In genomic region chr5:117976263-117976656, GRCm38 (mm10) we compare ENCODE assay signal across 8 mouse cellular contexts. TPM values are rescaled to one million over a fixed set of nuclear protein-coding genes. Genes with fewer than 3 reads are reported as not detected.
A peak's percentile ranks its signal among the peaks of the same experiment; 100 is the strongest.
DNase-seq lines count a peak whose midpoint lies in the region; ATAC-seq and TF ChIP-seq lines count a peak whose summit lies in the region.

No protein-coding gene starts in this region.

- DNase-seq in left cerebral cortex, adult 2 months (ENCODE audit: extremely low spot score in 1 of 2, low spot score in 2 of 2), result no peak
- DNase-seq in left cerebral cortex, postnatal 25 days (ENCODE audit: low spot score in 2 of 2), result no peak
- DNase-seq in embryonic facial prominence, embryonic 14.5 days (ENCODE audit: low spot score), result no peak
- DNase-seq in intestine, embryonic 14.5 days (ENCODE audit: low spot score), result no peak
- no peak for DNase-seq in ovary, postnatal 14 days (ENCODE audit: low spot score)
- DNase-seq in cerebellum, adult 9-10 months, result no peak
- DNase-seq in ovary, postnatal 36 days (ENCODE audit: low spot score), result no peak

- H3K9ac ChIP-seq in embryonic facial prominence, embryonic 14.5 days (ENCODE audit: low read depth, low read length), result peak overlapping the region; percentile 51
- H3K9ac ChIP-seq in intestine, embryonic 14.5 days (ENCODE audit: low read length), result peak overlapping the region; percentile 16; the same call in 1 of the 2 replicates

- 16% methylated on average over 19 of the region's 19 CpGs for WGBS in embryonic facial prominence, embryonic 14.5 days
- WGBS in intestine, embryonic 14.5 days, result 21% methylated on average over 19 of the region's 19 CpGs

- H3K9me3 ChIP-seq in embryonic facial prominence, embryonic 14.5 days (ENCODE audit: control insufficient read depth, low read length), result no peaks in the 10 kb centered on the region
- no peaks in the 10 kb centered on the region for H3K9me3 ChIP-seq in intestine, embryonic 14.5 days (ENCODE audit: control insufficient read depth, low read length)

- no peaks in the 10 kb centered on the region for H3K79me2 ChIP-seq in myocyte (ENCODE audit: control insufficient read depth, insufficient read depth)

- H3K27ac ChIP-seq in left cerebral cortex, adult 2 months, result peak overlapping the region; percentile 92
- H3K27ac ChIP-seq in embryonic facial prominence, embryonic 14.5 days (replicated peaks; ENCODE audit: low read depth, low read length), result no peak overlapping the region
- no peak overlapping the region; the same call in 1 of the 2 replicates for H3K27ac ChIP-seq in intestine, embryonic 14.5 days (ENCODE audit: low read depth)

- H3K36me3 ChIP-seq in embryonic facial prominence, embryonic 14.5 days (ENCODE audit: control insufficient read depth, insufficient read depth, low read length), result peaks cover 27% of the 10 kb centered on the region
- H3K36me3 ChIP-seq in intestine, embryonic 14.5 days (ENCODE audit: control insufficient read depth, insufficient read depth, low read length), result peaks cover 21% of the 10 kb centered on the region
- peaks cover 3% of the 10 kb centered on the region for H3K36me3 ChIP-seq in myocyte (ENCODE audit: control insufficient read depth, insufficient read depth)

- no peak for ATAC-seq in embryonic facial prominence, embryonic 14.5 days (ENCODE audit: low read depth)
- ATAC-seq in intestine, embryonic 14.5 days (replicated peaks; ENCODE audit: low FRiP score, low TSS enrichment, low read depth), result peak; percentile 13; the same call in 1 of the 2 replicates

- H3K27me3 ChIP-seq in embryonic facial prominence, embryonic 14.5 days (replicated peaks; ENCODE audit: control insufficient read depth, insufficient read depth, low read length), result no peaks in the 10 kb centered on the region
- H3K27me3 ChIP-seq in intestine, embryonic 14.5 days (replicated peaks; ENCODE audit: control insufficient read depth, insufficient read depth, low read length), result no peaks in the 10 kb centered on the region
- no peaks in the 10 kb centered on the region for H3K27me3 ChIP-seq in myocyte (ENCODE audit: control insufficient read depth, insufficient read depth, insufficient read length)

- TF ChIP-seq CTCF in left cerebral cortex, adult 2 months (IDR thresholded peaks at IDR 0.05), result no peak

- H3ac ChIP-seq in myocyte (ENCODE audit: control insufficient read depth, insufficient read length), result peak overlapping the region; percentile 24

- H3K4me3 ChIP-seq in left cerebral cortex, adult 2 months, result peak overlapping the region; percentile 93
- peak overlapping the region; percentile 96 for H3K4me3 ChIP-seq in embryonic facial prominence, embryonic 14.5 days (ENCODE audit: low read depth, low read length)
- peak overlapping the region; percentile 93 for H3K4me3 ChIP-seq in intestine, embryonic 14.5 days (ENCODE audit: low read depth, low read length)
- peak overlapping the region; percentile 18 for H3K4me3 ChIP-seq in myocyte

- intact Hi-C loops in left cerebral cortex, adult 2 months (cut with DNase I), result loop anchor here (2.0 kb wide), 1 partner anchor 27 kb away; no protein-coding TSS in a partner anchor
- intact Hi-C loops in left cerebral cortex, postnatal 25 days (cut with DNase I), result no loop called here

- no peak for TF ChIP-seq POLR2A in myocyte (IDR thresholded peaks at IDR 0.05; ENCODE audit: insufficient read length, low read depth)

- H3K4me2 ChIP-seq in embryonic facial prominence, embryonic 14.5 days (ENCODE audit: low read depth, low read length), result peak overlapping the region; percentile 62
- peak overlapping the region; percentile 81 for H3K4me2 ChIP-seq in intestine, embryonic 14.5 days (ENCODE audit: low read length)
- peak overlapping the region; percentile 58 for H3K4me2 ChIP-seq in myocyte (ENCODE audit: low read depth)

- peaks cover 12% of the 10 kb centered on the region for H3K4me1 ChIP-seq in embryonic facial prominence, embryonic 14.5 days (ENCODE audit: control insufficient read depth, insufficient read depth, low read length)
- H3K4me1 ChIP-seq in intestine, embryonic 14.5 days (replicated peaks; ENCODE audit: control insufficient read depth, insufficient read depth, low read length), result peaks cover 20% of the 10 kb centered on the region

TF ChIP-seq in myocyte, 11 proteins besides CTCF, POLR2A, EP300 and RAD21:
- no peak for TF ChIP-seq POLR2AphosphoS2 (IDR thresholded peaks at IDR 0.05; ENCODE audit: insufficient read length, low read depth)
- TF ChIP-seq SRF (IDR thresholded peaks at IDR 0.05; ENCODE audit: control insufficient read depth, insufficient read length, low read depth), result no peak
- TF ChIP-seq E2F4 (IDR thresholded peaks at IDR 0.05; ENCODE audit: insufficient read depth), result no peak
- no peak for TF ChIP-seq MYOD1 (IDR thresholded peaks at IDR 0.05; ENCODE audit: control insufficient read depth in 1 of 3, insufficient read length in 2 of 3, low read depth in 2 of 3)
- no peak for TF ChIP-seq TCF3 (IDR thresholded peaks at IDR 0.05; ENCODE audit: insufficient read length, low read depth)
- TF ChIP-seq REST (IDR thresholded peaks at IDR 0.05; ENCODE audit: insufficient read depth, insufficient read length), result no peak
- TF ChIP-seq MAX (IDR thresholded peaks at IDR 0.05; ENCODE audit: low read depth), result no peak
- TF ChIP-seq TCF12 (IDR thresholded peaks at IDR 0.05; ENCODE audit: insufficient read depth, poor library complexity, severe bottlenecking), result no peak
- no peak for TF ChIP-seq USF1 (IDR thresholded peaks at IDR 0.05; ENCODE audit: low read depth)
- no peak for TF ChIP-seq CEBPB (IDR thresholded peaks at IDR 0.05; ENCODE audit: insufficient read depth, poor library complexity, severe bottlenecking)
- TF ChIP-seq MYOG (IDR thresholded peaks at IDR 0.05; ENCODE audit: control insufficient read depth in 1 of 3, insufficient read depth in 1 of 3, insufficient read length in 2 of 3, low read depth in 2 of 3), result no peak

RNA-seq across cellular contexts. Expression of gene Fbxo21, which starts 0.3 kb away (rescaled TPM):
- total RNA-seq in left cerebral cortex, adult 2 months (2021), result 100 to 1,000 TPM; 110 to 111 TPM
- 100 to 1,000 TPM; 105 to 110 TPM for total RNA-seq in left cerebral cortex, postnatal 25 days (2021)
- polyA plus RNA-seq in embryonic facial prominence, embryonic 14.5 days (2014; fragmentation: Nextera tagmentation; extraction: Ambion mirVana), result 43.6 and 50.9 TPM in 2 replicates
- polyA plus RNA-seq in intestine, embryonic 14.5 days (2014; fragmentation: Nextera tagmentation; extraction: Ambion mirVana), result 72.7 and 75.3 TPM in 2 replicates
- 9.9 TPM for polyA plus RNA-seq in myocyte (2012; fragmentation: generic; extraction: Trizol)

RNA-seq across cellular contexts. Expression of gene Tesc, which starts 51.3 kb away (rescaled TPM):
- 10 to 100 TPM; 82.0 to 87.3 TPM for total RNA-seq in left cerebral cortex, adult 2 months (2021)
- total RNA-seq in left cerebral cortex, postnatal 25 days (2021), result 10 to 100 TPM; 90.0 to 94.0 TPM
- 10.4 and 12.1 TPM in 2 replicates for polyA plus RNA-seq in embryonic facial prominence, embryonic 14.5 days (2014; fragmentation: Nextera tagmentation; extraction: Ambion mirVana)
- polyA plus RNA-seq in intestine, embryonic 14.5 days (2014; fragmentation: Nextera tagmentation; extraction: Ambion mirVana), result 1.7 and 3.8 TPM in 2 replicates
- polyA plus RNA-seq in myocyte (2012; fragmentation: generic; extraction: Trizol), result 3.1 TPM

Comparison
In these comparisons a context has a peak if more than half of its experiments do, and no peak if none do; other contexts are left out.
1. H3K4me3 ChIP-seq: peak in every context shown above with its lines; median percentile 96 in embryonic facial prominence, embryonic 14.5 days; 93 in left cerebral cortex, adult 2 months; 93 in intestine, embryonic 14.5 days; 18 in myocyte.